Mouse (Mus musculus): ENCODE results near the gene Wasf2. TPM values are rescaled to one million over a fixed set of nuclear protein-coding genes. Genes with fewer than 3 reads are reported as not detected.

Wasf2 gene
- polyA plus RNA-seq, 1 experiment = 163 TPM

DNA sequence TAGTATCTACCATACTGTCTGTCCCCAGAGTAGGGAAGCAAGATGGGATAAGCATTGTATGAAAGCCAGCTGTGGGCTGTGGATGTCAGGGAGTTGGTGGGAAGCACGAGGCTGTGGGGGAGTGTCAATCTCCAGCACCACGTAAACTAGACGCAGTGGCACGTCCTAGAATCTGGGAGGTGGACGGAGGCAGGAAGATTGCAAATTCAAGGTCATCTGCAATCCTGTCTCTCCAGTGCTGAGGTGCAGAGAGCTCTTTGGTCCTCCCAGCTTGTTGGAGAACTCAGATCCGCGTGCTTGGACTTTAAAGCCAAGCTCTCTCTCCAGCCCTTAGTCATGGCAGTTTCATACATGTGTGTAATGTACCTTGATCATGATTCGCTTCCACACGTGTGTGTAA, 36.5 kb downstream of the Wasf2 start:
- TF ChIP-seq CTCF (IDR thresholded peaks at IDR 0.05; ENCODE audit: borderline replicate concordance, control insufficient read depth, extremely low read depth, insufficient read depth, low read length, poor library complexity) (no peak), POLR2A (IDR thresholded peaks at IDR 0.05; ENCODE audit: control insufficient read depth, extremely low read depth, insufficient read depth, low read length, poor library complexity) (no peak)
- H3K36me3 ChIP-seq (ENCODE audit: control insufficient read depth, insufficient read depth, low read length) = peaks cover 7% of the 10 kb centered on the region; the same call in 1 of the 2 replicates
- no peak overlapping the region for H3K27ac ChIP-seq (ENCODE audit: control insufficient read depth, insufficient read depth, low read length)
- DNase-seq = no peak
- no peak overlapping the region for H3K4me3 ChIP-seq (ENCODE audit: control insufficient read depth, insufficient read depth, low read length)
- no peaks in the 10 kb centered on the region for H3K27me3 ChIP-seq (ENCODE audit: control insufficient read depth, insufficient read depth, low read length)
- peaks cover 29% of the 10 kb centered on the region for H3K4me1 ChIP-seq (replicated peaks; ENCODE audit: control insufficient read depth, insufficient read depth, low read length)
- 94% methylated on average over 9 of the region's 9 CpGs for WGBS

DNA sequence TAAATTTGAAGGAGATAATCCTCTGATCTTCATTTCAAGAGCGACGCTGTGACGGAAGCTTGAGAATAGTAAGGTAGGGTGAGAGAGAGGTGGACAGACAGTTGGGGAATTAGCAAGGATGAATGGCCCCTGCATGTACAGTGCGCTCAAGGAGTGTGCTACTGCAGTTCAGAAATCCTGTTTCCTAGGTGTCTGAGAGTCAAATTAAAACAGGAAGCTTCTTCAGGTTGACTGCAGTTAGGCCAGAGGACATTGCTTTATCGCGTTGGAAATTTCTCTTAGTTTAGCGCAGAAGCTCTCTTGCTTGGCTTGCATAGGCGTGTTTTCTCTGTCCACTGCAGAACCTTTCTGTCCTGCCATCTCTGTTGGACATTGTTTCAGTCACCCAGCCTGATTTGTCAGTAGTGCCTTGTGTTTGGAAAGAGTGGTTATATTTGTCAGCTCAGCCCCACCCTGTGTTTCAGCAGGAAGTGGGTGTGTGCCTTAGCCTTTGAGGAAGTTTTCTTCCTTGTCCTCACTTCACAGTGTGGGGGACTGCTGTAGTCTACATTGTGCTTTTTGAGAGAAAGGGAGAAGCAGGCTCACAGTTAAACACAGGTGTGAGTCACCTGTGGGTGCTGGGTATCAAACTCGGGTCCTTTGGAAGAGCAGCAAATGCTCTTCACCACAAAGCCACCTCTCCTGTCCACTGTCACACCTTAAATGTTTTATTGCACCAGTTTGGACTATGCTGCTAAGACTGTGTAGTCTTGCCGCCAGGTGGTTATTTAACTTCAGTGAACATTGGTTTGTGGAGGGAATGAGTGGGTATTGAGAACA, 39.1 kb downstream of the Wasf2 start:
- TF ChIP-seq CTCF (IDR thresholded peaks at IDR 0.05; ENCODE audit: borderline replicate concordance, control insufficient read depth, extremely low read depth, insufficient read depth, low read length, poor library complexity) = no peak
- 0 out of 2 replicates have a peak, but pooled peaks have one; percentile 20 for TF ChIP-seq POLR2A (IDR thresholded peaks at IDR 0.05; ENCODE audit: control insufficient read depth, extremely low read depth, insufficient read depth, low read length, poor library complexity)
- Histone ChIP-seq H3K27me3 (ENCODE audit: control insufficient read depth, insufficient read depth, low read length) (no peaks in the 10 kb centered on the region), H3K4me1 (replicated peaks; ENCODE audit: control insufficient read depth, insufficient read depth, low read length) (peaks cover 37% of the 10 kb centered on the region), H3K4me3 (ENCODE audit: control insufficient read depth, insufficient read depth, low read length) (no peak overlapping the region; the same call in 1 of the 2 replicates), H3K27ac (ENCODE audit: control insufficient read depth, insufficient read depth, low read length) (peak overlapping the region; percentile 95), H3K36me3 (ENCODE audit: control insufficient read depth, insufficient read depth, low read length) (peaks cover 2% of the 10 kb centered on the region; the same call in 1 of the 2 replicates)
- peak; percentile 69 for DNase-seq
- 17% methylated on average over 10 of the region's 10 CpGs for WGBS

DNA sequence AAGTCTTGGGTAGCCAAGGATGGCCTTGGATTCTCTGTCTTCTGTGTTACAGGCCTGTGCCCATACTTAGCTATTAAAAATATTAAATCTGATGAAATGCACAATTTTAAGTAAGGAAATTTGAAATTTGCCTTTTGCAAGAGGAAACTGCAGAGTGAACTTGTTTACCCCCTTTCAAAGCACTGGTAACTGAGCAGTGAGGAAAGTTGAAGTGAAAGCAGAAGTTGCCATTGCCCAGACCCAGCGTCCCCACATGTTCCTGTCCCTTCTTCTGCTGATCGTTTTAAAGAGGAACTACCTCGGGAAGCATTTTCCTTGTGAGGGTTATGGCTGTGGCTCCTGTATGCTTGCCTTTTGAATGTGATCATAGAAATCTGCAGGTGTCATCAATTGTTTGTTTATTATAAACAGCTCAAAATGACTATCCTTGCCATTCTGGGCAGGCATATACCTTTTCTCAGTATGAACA, 39.8 kb downstream of the Wasf2 start:
- peak overlapping the region; percentile 95 for H3K27ac ChIP-seq (ENCODE audit: control insufficient read depth, insufficient read depth, low read length)
- no peak overlapping the region for H3K4me3 ChIP-seq (ENCODE audit: control insufficient read depth, insufficient read depth, low read length)
- H3K27me3 ChIP-seq (ENCODE audit: control insufficient read depth, insufficient read depth, low read length) = no peaks in the 10 kb centered on the region
- peaks cover 38% of the 10 kb centered on the region for H3K4me1 ChIP-seq (replicated peaks; ENCODE audit: control insufficient read depth, insufficient read depth, low read length)
- DNase-seq = no peak
- WGBS = 5% methylated on average over 3 of the region's 3 CpGs
- TF ChIP-seq CTCF (IDR thresholded peaks at IDR 0.05; ENCODE audit: borderline replicate concordance, control insufficient read depth, extremely low read depth, insufficient read depth, low read length, poor library complexity) = no peak
- H3K36me3 ChIP-seq (ENCODE audit: control insufficient read depth, insufficient read depth, low read length) = no peaks in the 10 kb centered on the region

DNA sequence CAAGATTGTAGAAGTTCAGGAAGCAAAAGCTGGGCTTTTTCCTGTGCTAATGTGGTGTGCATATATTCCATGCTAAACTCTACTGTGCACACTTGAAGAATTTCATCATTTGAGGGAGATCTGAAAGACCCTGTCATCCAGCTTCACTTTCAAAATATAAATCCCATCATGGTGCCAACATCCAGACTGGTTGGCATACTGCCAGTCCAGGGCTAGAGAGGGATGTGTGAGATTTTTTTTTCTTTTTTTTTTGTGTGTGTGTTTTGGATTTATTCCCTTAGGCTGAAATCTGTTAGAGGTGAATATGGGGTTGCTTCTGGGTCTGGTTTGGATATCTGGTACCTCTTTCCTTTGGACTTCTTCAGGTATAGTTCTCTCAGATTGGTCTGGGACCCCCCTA, 40.3 kb downstream of the Wasf2 start:
- no peaks in the 10 kb centered on the region for H3K27me3 ChIP-seq (ENCODE audit: control insufficient read depth, insufficient read depth, low read length)
- peak overlapping the region; percentile 95 for H3K27ac ChIP-seq (ENCODE audit: control insufficient read depth, insufficient read depth, low read length)
- no peak for DNase-seq
- H3K4me3 ChIP-seq (ENCODE audit: control insufficient read depth, insufficient read depth, low read length) = no peak overlapping the region
- H3K4me1 ChIP-seq (replicated peaks; ENCODE audit: control insufficient read depth, insufficient read depth, low read length) = peaks cover 44% of the 10 kb centered on the region
- no peak for TF ChIP-seq POLR2A (IDR thresholded peaks at IDR 0.05; ENCODE audit: control insufficient read depth, extremely low read depth, insufficient read depth, low read length, poor library complexity)
- no peak for TF ChIP-seq CTCF (IDR thresholded peaks at IDR 0.05; ENCODE audit: borderline replicate concordance, control insufficient read depth, extremely low read depth, insufficient read depth, low read length, poor library complexity)
- no peaks in the 10 kb centered on the region for H3K36me3 ChIP-seq (ENCODE audit: control insufficient read depth, insufficient read depth, low read length)

DNA sequence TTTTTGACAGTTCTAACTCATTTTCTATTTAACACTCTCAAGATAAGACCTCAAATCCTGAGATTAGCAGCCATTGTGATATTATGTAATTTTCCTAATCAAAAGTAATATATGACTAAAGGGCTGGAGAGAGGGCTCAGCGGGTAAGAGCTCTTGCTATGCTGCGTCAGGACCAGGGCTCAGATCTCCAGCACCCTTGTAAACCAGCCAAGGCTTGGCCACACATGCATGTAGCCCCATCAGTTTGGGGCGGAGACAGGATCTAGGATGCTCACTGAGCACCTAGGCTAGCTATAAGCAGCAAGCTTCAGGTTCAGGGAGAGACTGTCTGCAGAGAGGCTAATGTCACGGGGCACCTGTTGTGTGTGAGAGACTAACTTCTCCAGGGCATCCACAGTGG, 42.1 kb downstream of the Wasf2 start:
- Histone ChIP-seq H3K36me3 (ENCODE audit: control insufficient read depth, insufficient read depth, low read length) (peaks cover 5% of the 10 kb centered on the region; the same call in 1 of the 2 replicates), H3K27me3 (ENCODE audit: control insufficient read depth, insufficient read depth, low read length) (no peaks in the 10 kb centered on the region), H3K27ac (ENCODE audit: control insufficient read depth, insufficient read depth, low read length) (peak overlapping the region; percentile 76), H3K4me3 (ENCODE audit: control insufficient read depth, insufficient read depth, low read length) (no peak overlapping the region), H3K4me1 (replicated peaks; ENCODE audit: control insufficient read depth, insufficient read depth, low read length) (peaks cover 57% of the 10 kb centered on the region)
- TF ChIP-seq POLR2A (IDR thresholded peaks at IDR 0.05; ENCODE audit: control insufficient read depth, extremely low read depth, insufficient read depth, low read length, poor library complexity) (no peak), CTCF (IDR thresholded peaks at IDR 0.05; ENCODE audit: borderline replicate concordance, control insufficient read depth, extremely low read depth, insufficient read depth, low read length, poor library complexity) (no peak)
- DNase-seq = no peak
- WGBS = 87% methylated on average over 4 of the region's 4 CpGs

DNA sequence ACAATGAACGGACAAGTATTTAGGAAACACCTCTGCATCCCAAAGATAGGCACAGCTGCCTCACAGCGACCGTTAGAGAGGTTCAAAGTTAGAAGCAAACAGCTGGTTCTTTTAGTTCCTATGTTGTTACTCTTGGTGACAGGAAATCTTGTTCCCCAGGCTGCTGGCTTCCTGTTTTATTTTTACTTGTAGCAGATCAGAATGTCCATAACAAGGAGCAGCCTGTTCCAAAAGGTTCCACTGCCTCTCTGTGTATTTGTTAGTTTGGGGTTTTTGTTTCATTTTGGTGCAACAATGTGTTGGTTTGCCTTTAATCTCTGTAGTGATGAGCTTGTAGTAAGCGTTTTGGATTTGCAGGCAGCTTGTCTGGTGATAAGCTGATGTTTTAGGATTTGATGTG, 44.1 kb downstream of the Wasf2 start:
- DNase-seq = peak; percentile 57
- TF ChIP-seq POLR2A (IDR thresholded peaks at IDR 0.05; ENCODE audit: control insufficient read depth, extremely low read depth, insufficient read depth, low read length, poor library complexity) = no peak
- no peak for TF ChIP-seq CTCF (IDR thresholded peaks at IDR 0.05; ENCODE audit: borderline replicate concordance, control insufficient read depth, extremely low read depth, insufficient read depth, low read length, poor library complexity)
- Histone ChIP-seq H3K27me3 (ENCODE audit: control insufficient read depth, insufficient read depth, low read length) (no peaks in the 10 kb centered on the region), H3K36me3 (ENCODE audit: control insufficient read depth, insufficient read depth, low read length) (peaks cover 13% of the 10 kb centered on the region; the same call in 1 of the 2 replicates), H3K27ac (ENCODE audit: control insufficient read depth, insufficient read depth, low read length) (peak overlapping the region; percentile 95), H3K4me1 (replicated peaks; ENCODE audit: control insufficient read depth, insufficient read depth, low read length) (peaks cover 62% of the 10 kb centered on the region), H3K4me3 (ENCODE audit: control insufficient read depth, insufficient read depth, low read length) (no peak overlapping the region)
- 3% methylated on average over 4 of the region's 4 CpGs for WGBS

Measured in thymus, adult 2 months (tissue).